Mouse (Mus musculus) Patski (cell line): ENCODE measurements around the gene Hoxa4. TPM values are rescaled to one million over a fixed set of nuclear protein-coding genes. Genes with fewer than 3 reads are reported as not detected.

ENCODE experiments used
- ATAC-seq: fragments of 100-300 bp; one replicate; pipeline ENCODE4 v1.8.0; 2021
- CTCF ChIA-PET: fragments of 350-600 bp; sonication (Branson Sonifier 250); formaldehyde crosslinking; loops from one replicate; lab custom pipeline; 2022; ENCODE audit warnings: inconsistent platforms; lab: Charles Lee
- POLR2A ChIA-PET: fragments of 350-600 bp; sonication (Branson Sonifier 250); formaldehyde crosslinking; loops from one replicate; lab custom pipeline; 2022; ENCODE audit warnings: antibody characterized with exemption, inconsistent platforms; lab: Charles Lee
- DNase-seq: peaks from one replicate; pipeline ENCODE4 v3.0.0-alpha.2; 2011; ENCODE audit warnings: low read depth, low spot score
- H3K27me3 ChIP-seq: fragments of 371-371 bp; one replicate; pipeline ENCODE4 v1.5.1; 2021
- CTCF ChIP-seq: fragments of 100-300 bp; IDR thresholded peaks from one replicate; pipeline ENCODE4 v1.5.1; 2021
- in situ Hi-C: fragments of 300-500 bp; cut with MboI; formaldehyde crosslinking; loops from 3 replicates; pipeline ENCODE4 v1.11.1; 2018; ENCODE audit warnings: low pct_unique_long_range_greater_than_20kb, mixed read lengths
- polyA plus RNA-seq: library from polyadenylated mRNA; unstranded; gene quantifications from one replicate; pipeline ENCODE4 v1.2.3, GENCODE M21; 2021

Hoxa4 gene
- polyA plus RNA-seq, 1 experiment from 2014 or later = 2.5 TPM

GRCm38 (mm10) chr6:52168191-52169055 lies 23.1 kb downstream of the Hoxa4 start:
- H3K27me3 ChIP-seq = no peaks in the 10 kb centered on the region
- ChIA-PET POLR2A (interaction anchor here (0.8 kb wide), 1 partner anchor 10 kb away, joined by 3 read pairs; the partner anchor contains the start of gene Hoxa1), CTCF (interaction anchor here (0.5 kb wide), 1 partner anchor 54 kb away, joined by 3 read pairs; no protein-coding TSS in a partner anchor)
- no peak for TF ChIP-seq CTCF
- ATAC-seq = no peak
- DNase-seq = no peak
- in situ Hi-C loops = no loop called here

GRCm38 (mm10) chr6:52167736-52168161 lies 23.8 kb downstream of the Hoxa4 start:
- no peaks in the 10 kb centered on the region for H3K27me3 ChIP-seq
- POLR2A ChIA-PET = interaction anchor here (0.8 kb wide), 1 partner anchor 10 kb away, joined by 3 read pairs; the partner anchor contains the start of gene Hoxa1
- in situ Hi-C loops = no loop called here
- CTCF ChIA-PET = interaction anchor here (0.5 kb wide), 1 partner anchor 55 kb away, joined by 3 read pairs; no protein-coding TSS in a partner anchor
- DNase-seq (no peak), ATAC-seq (no peak)
- TF ChIP-seq CTCF = no peak

- no peak for DNase-seq
Observed at GRCm38 (mm10) chr6:52167176-52167575, 24.4 kb downstream of the Hoxa4 start.

GRCm38 (mm10) chr6:52166431-52167077 lies 25.0 kb downstream of the Hoxa4 start:
- H3K27me3 ChIP-seq = no peaks in the 10 kb centered on the region
- POLR2A ChIA-PET = no interaction called here
- ATAC-seq (no peak), DNase-seq (no peak)
- TF ChIP-seq CTCF = no peak
- in situ Hi-C loops = no loop called here
- CTCF ChIA-PET = no interaction called here

More at GRCm38 (mm10) chr6:52167176-52167575, 24.4 kb downstream of the Hoxa4 start:
- in situ Hi-C loops = no loop called here
- CTCF ChIA-PET = no interaction called here
- no peaks in the 10 kb centered on the region for H3K27me3 ChIP-seq
- POLR2A ChIA-PET = no interaction called here
- no peak for TF ChIP-seq CTCF
- no peak for ATAC-seq

- ChIA-PET CTCF (no interaction called here), POLR2A (no interaction called here)
- in situ Hi-C loops = no loop called here
- no peak for DNase-seq
- ATAC-seq = no peak
- H3K27me3 ChIP-seq = no peaks in the 10 kb centered on the region
- no peak for TF ChIP-seq CTCF
Observed at GRCm38 (mm10) chr6:52165441-52166370, 25.8 kb downstream of the Hoxa4 start.

GRCm38 (mm10) chr6:52164626-52165440 lies 26.7 kb downstream of the Hoxa4 start, which contains the start of gene Hoxa2:
TSS of gene Hoxa2 (minus strand) at chr6:52164831.
- CTCF ChIA-PET = no interaction called here
- no peak for TF ChIP-seq CTCF
- in situ Hi-C loops = no loop called here
- H3K27me3 ChIP-seq = no peaks in the 10 kb centered on the region
- ATAC-seq (no peak), DNase-seq (no peak)
- POLR2A ChIA-PET = no interaction called here

- ATAC-seq (no peak), DNase-seq (no peak)
- POLR2A ChIA-PET = no interaction called here
- CTCF ChIA-PET = no interaction called here
- TF ChIP-seq CTCF = no peak
- in situ Hi-C loops = no loop called here
- no peaks in the 10 kb centered on the region for H3K27me3 ChIP-seq
Observed at GRCm38 (mm10) chr6:52164051-52164625, 27.4 kb downstream of the Hoxa4 start.

- no peak for ATAC-seq
Observed at GRCm38 (mm10) chr6:52163366-52164031, 28.1 kb downstream of the Hoxa4 start.

More at GRCm38 (mm10) chr6:52163366-52164031, 28.1 kb downstream of the Hoxa4 start:
- in situ Hi-C loops = no loop called here
- DNase-seq = no peak
- CTCF ChIA-PET = interaction anchor here (1.1 to 1.2 kb wide), 2 partner anchors 9 to 41 kb away, joined by 4 read pairs; partner anchors contain the start of gene Hoxa5
- TF ChIP-seq CTCF = no peak
- POLR2A ChIA-PET = interaction anchor here (1.3 kb wide), 2 partner anchors 19 to 21 kb away, joined by 3 read pairs; no protein-coding TSS in a partner anchor
- no peaks in the 10 kb centered on the region for H3K27me3 ChIP-seq
